Mouse (Mus musculus) forebrain, embryonic 13.5 days (tissue): ENCODE results near the gene 2610318N02Rik. TPM values are rescaled to one million over a fixed set of nuclear protein-coding genes. Genes with fewer than 3 reads are reported as not detected.

Source experiments
- ATAC-seq: fragments of 200-750 bp; cut with Nextera tagmentation; 2 replicates; pipeline ENCODE4 v1.8.0; 2017
- H3K27ac ChIP-seq: fragments of 300-500 bp; sonication (generic); 2 replicates; pipeline ENCODE4 v1.5.1; 2015; ENCODE audit warnings: inconsistent platforms, mild to moderate bottlenecking, moderate library complexity
- H3K27me3 ChIP-seq: fragments of 300-500 bp; sonication (generic); 2 replicates; pipeline ENCODE4 v1.6.1; 2015; ENCODE audit warnings: mild to moderate bottlenecking, inconsistent platforms
- H3K36me3 ChIP-seq: fragments of 300-500 bp; sonication (generic); 2 replicates; pipeline ENCODE4 v1.6.1; 2015; ENCODE audit warnings: mild to moderate bottlenecking, inconsistent platforms; ENCODE audit not compliant: poor library complexity, severe bottlenecking
- H3K4me1 ChIP-seq: fragments of 300-500 bp; sonication (generic); 2 replicates; pipeline ENCODE4 v1.6.1; 2015; ENCODE audit warnings: inconsistent platforms
- H3K4me2 ChIP-seq: fragments of 300-500 bp; sonication (generic); 2 replicates; pipeline ENCODE4 v1.6.1; 2015; ENCODE audit warnings: inconsistent platforms, mild to moderate bottlenecking, moderate library complexity
- H3K4me3 ChIP-seq: fragments of 300-500 bp; sonication (generic); 2 replicates; pipeline ENCODE4 v1.5.1; 2015; ENCODE audit warnings: mild to moderate bottlenecking, inconsistent platforms
- H3K9ac ChIP-seq: fragments of 300-500 bp; sonication (generic); 2 replicates; pipeline ENCODE4 v1.6.1; 2015; ENCODE audit warnings: mild to moderate bottlenecking, inconsistent platforms
- H3K9me3 ChIP-seq: fragments of 300-500 bp; sonication (generic); replicated peaks from 2 replicates; pipeline ENCODE4 v1.6.1; 2016; ENCODE audit warnings: inconsistent platforms
- WGBS: fragments of 180-500 bp; shearing (Covaris S2); methylation state at CpG from one replicate; pipeline ENCODE4 v1.1.7; 2015; 5-methylcytosine and 5-hydroxymethylcytosine counted together
- polyA plus RNA-seq: library from polyadenylated mRNA; unstranded; fragments of >200 nt; fragmentation: Nextera tagmentation; extraction: Ambion mirVana; gene quantifications from 2 replicates; pipeline ENCODE4 v1.2.1, GENCODE M21; 2015

The 2610318N02Rik gene
- polyA plus RNA-seq, 1 experiment from 2014 or later, result 64.8 TPM

DNA sequence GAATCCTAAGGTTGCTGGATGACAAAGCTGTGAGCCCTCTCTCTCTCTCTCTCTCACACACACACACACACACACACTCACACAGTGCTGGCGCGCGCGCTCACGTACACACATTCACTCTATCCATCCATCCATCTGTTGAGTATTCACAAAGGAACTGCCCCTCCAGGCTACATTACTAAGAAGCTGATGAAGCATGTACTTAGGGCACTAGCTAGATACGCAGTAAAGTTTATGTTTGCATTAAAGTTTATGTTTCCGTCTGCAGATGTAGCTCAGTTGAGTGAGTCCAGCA, 7.9 kb upstream of the 2610318N02Rik start:
- Histone ChIP-seq H3K9ac (peak overlapping the region; percentile 75), H3K4me1 (peaks cover 20% of the 10 kb centered on the region), H3K36me3 (no peaks in the 10 kb centered on the region), H3K27ac (no peak overlapping the region), H3K4me3 (peak overlapping the region; percentile 70), H3K4me2 (peak overlapping the region; percentile 96), H3K9me3 (no peaks in the 10 kb centered on the region), H3K27me3 (no peaks in the 10 kb centered on the region)
- ATAC-seq, result no peak
- 25% methylated on average over 7 of the region's 7 CpGs for WGBS

DNA sequence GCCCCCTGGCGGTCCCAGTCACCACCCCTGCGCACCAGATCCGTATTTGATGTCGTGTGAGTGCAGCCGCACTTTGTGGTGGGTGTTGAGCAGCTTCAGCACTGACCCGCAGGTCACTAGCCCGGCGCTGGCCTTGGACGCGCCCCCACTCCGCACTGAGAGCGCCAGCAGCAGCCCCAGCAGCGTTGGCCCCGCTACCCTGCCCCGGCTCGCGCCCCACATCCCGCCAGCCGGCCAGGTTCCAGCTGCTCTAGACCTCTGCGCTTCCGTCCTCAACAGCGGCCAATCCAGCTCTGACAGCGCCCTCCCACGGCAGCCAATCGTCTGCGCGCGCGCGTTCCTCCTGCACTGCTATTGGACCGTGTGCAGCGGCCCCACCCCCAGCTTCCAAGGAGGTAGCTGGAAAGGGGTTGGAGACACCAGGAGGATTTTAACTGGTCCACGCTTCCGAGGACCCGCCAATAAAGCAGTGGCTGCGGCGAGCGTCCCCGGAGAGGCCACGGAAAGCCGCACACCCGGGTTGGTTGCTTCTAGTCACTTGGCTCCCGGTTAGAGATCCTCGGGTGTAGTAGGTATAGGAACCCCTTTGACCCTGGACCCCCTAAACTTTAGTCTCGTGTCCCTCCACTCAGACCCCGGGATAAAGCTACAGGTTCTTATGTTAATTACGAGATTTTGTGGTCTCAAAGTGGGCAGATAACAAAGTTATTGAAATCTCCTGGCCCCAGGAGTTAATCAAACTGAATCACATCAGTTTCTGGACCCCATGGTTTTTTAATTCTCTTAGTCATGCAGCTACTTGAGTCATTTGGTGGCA, 7.3 kb upstream of the 2610318N02Rik start, which contains the start of gene Sdf2l1:
Gene Sdf2l1 (minus strand): TSS at position 295 of the 817 bp plus-strand sequence.
- H3K27ac ChIP-seq, result peak within 1 kb of the TSS; percentile 70
- peaks cover 20% of the 10 kb centered on the region for H3K4me1 ChIP-seq
- peak; percentile 99 for ATAC-seq
- peak within 1 kb of the TSS; percentile 75 for H3K9ac ChIP-seq
- no peaks in the 10 kb centered on the region for H3K9me3 ChIP-seq
- no peaks in the 10 kb centered on the region for H3K36me3 ChIP-seq
- H3K27me3 ChIP-seq, result no peaks in the 10 kb centered on the region
- peak within 1 kb of the TSS; percentile 96 for H3K4me2 ChIP-seq
- under 1% methylated on average over 47 of the region's 47 CpGs for WGBS
- H3K4me3 ChIP-seq, result peak within 1 kb of the TSS; percentile 70

GRCm38 (mm10) chr16:17131191-17132088, 6.5 kb upstream of the 2610318N02Rik start:
- ATAC-seq, result no peak

GRCm38 (mm10) chr16:17127292-17127691, 2.3 kb upstream of the 2610318N02Rik start:
- no peaks in the 10 kb centered on the region for H3K27me3 ChIP-seq
- no peak for ATAC-seq
- H3K4me3 ChIP-seq, result no peak overlapping the region
- H3K9me3 ChIP-seq, result no peaks in the 10 kb centered on the region
- H3K4me1 ChIP-seq, result peaks cover 44% of the 10 kb centered on the region
- H3K4me2 ChIP-seq, result no peak overlapping the region
- WGBS, result 100% methylated on average over 1 of the region's 1 CpGs
- peaks cover 4% of the 10 kb centered on the region; the same call in 1 of the 2 replicates for H3K36me3 ChIP-seq
- no peak overlapping the region for H3K9ac ChIP-seq
- no peak overlapping the region for H3K27ac ChIP-seq

More at GRCm38 (mm10) chr16:17131191-17132088, 6.5 kb upstream of the 2610318N02Rik start:
- H3K36me3 ChIP-seq, result no peaks in the 10 kb centered on the region
- H3K27ac ChIP-seq, result peak overlapping the region; percentile 70
- H3K4me3 ChIP-seq, result peak overlapping the region; percentile 70
- H3K4me2 ChIP-seq, result peak overlapping the region; percentile 96
- peaks cover 20% of the 10 kb centered on the region for H3K4me1 ChIP-seq
- 4% methylated on average over 43 of the region's 43 CpGs for WGBS
- H3K9me3 ChIP-seq, result no peaks in the 10 kb centered on the region
- H3K27me3 ChIP-seq, result no peaks in the 10 kb centered on the region
- peak overlapping the region; percentile 75 for H3K9ac ChIP-seq

GRCm38 (mm10) chr16:17124119-17124870, 672 bp downstream of the 2610318N02Rik start:
- Histone ChIP-seq H3K9ac (peak overlapping the region; percentile 77), H3K27ac (peak overlapping the region; percentile 74), H3K9me3 (no peaks in the 10 kb centered on the region), H3K27me3 (no peaks in the 10 kb centered on the region), H3K4me3 (peak overlapping the region; percentile 58), H3K4me2 (peak overlapping the region; percentile 86), H3K36me3 (peaks cover 20% of the 10 kb centered on the region), H3K4me1 (peaks cover 42% of the 10 kb centered on the region)
- WGBS, result 1% methylated on average over 22 of the region's 22 CpGs
- ATAC-seq, result peak; percentile 19

GRCm38 (mm10) chr16:17121569-17121968, 3.4 kb downstream of the 2610318N02Rik start:
- Histone ChIP-seq H3K4me1 (peaks cover 42% of the 10 kb centered on the region), H3K9ac (no peak overlapping the region; the same call in 1 of the 2 replicates), H3K9me3 (no peaks in the 10 kb centered on the region), H3K4me3 (peak overlapping the region; percentile 17; the same call in 1 of the 2 replicates), H3K27ac (no peak overlapping the region), H3K27me3 (no peaks in the 10 kb centered on the region), H3K4me2 (peak overlapping the region; percentile 51), H3K36me3 (peaks cover 42% of the 10 kb centered on the region)
- peak; percentile 59 for ATAC-seq
- 29% methylated on average over 14 of the region's 14 CpGs for WGBS

DNA sequence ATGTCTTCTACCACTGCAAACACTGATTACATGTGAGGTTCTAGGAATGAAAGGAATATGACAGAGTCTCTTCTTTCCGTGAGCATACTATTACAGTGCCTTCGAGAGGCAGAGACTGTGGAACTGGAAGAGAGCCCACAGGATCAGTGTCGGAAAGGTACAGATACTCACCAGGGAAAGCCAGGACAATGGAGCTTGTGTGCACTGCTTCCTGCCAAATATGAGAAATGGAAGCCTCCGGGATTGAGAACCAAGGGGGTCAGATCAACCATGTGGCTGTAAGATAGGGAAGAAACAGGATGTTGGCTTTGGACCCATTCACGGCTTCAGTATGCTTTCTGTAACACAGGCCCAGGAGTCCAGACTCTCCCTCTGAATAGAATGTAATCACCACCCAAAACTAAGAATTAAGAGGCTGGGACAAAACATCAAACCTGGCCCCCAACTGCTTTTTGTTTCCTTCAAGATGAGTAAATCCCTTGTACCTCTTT, 7.6 kb downstream of the 2610318N02Rik start:
- 89% methylated on average over 5 of the region's 5 CpGs for WGBS
- Histone ChIP-seq H3K27me3 (no peaks in the 10 kb centered on the region), H3K9ac (no peak overlapping the region), H3K4me3 (no peak overlapping the region), H3K36me3 (peaks cover 68% of the 10 kb centered on the region), H3K4me1 (peaks cover 13% of the 10 kb centered on the region), H3K9me3 (no peaks in the 10 kb centered on the region), H3K4me2 (no peak overlapping the region), H3K27ac (no peak overlapping the region)
- ATAC-seq, result no peak

DNA sequence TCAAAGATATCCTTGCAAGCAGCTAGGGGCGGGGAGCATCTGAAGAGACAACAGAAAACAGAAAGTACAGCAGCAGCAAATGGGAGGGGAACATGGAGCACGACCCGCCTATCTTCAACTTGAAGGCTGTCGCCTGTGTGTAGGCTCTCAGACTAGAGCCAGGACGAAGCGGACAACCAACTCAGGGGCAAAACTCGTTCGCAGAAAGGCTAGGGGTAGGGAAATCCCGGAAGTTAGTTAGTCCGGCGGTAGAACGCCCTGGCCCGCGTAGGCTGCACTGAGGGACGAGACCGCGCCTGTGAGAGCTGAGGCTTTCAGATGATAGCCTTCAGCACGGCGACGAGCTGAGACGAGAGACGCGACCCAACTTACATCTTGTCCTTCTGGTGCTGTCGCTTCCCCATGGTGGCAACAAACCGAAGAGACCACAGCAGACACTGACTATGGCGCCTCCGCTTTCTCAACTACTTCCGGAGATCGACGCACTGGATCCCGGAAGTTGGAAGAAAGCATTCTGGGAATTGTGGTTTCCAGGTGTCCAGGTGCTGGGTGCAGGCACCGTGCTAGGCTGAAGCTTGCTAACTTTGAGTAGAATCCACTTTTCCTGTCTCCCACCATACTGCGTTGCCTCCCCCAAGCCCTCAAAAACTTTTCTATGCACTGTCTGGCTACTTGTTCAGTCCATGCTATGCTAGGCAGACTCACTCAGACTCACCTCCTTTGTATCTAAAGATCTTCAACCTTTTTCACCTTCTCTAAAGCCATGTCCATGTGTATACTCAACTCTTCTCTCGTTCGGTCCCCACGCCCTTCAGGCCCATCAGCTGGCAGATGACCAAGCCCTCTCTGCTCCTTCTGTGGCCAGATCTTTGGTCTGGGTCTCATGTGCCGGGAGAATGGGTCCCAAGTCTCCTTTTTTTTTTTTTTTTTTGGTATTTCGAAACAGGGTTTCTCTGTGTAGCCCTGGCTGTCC, 13.9 kb downstream of the 2610318N02Rik start, which contains the start of gene Ppil2:
Gene Ppil2 (minus strand): TSS at position 487 of the 973 bp plus-strand sequence.
- Histone ChIP-seq H3K27ac (peak within 1 kb of the TSS; percentile 36; the same call in 1 of the 2 replicates), H3K36me3 (peaks cover 50% of the 10 kb centered on the region), H3K4me1 (peaks cover 13% of the 10 kb centered on the region), H3K4me3 (peak within 1 kb of the TSS; percentile 85), H3K27me3 (no peaks in the 10 kb centered on the region), H3K9me3 (no peaks in the 10 kb centered on the region), H3K9ac (peak within 1 kb of the TSS; percentile 80), H3K4me2 (peak within 1 kb of the TSS; percentile 66)
- 9% methylated on average over 38 of the region's 38 CpGs for WGBS
- peak; percentile 88 for ATAC-seq

- no peaks in the 10 kb centered on the region for H3K27me3 ChIP-seq
- WGBS, result 87% methylated on average over 4 of the region's 4 CpGs
- H3K4me3 ChIP-seq, result no peak overlapping the region
- peaks cover 17% of the 10 kb centered on the region for H3K4me1 ChIP-seq
- H3K9me3 ChIP-seq, result no peaks in the 10 kb centered on the region
- no peak overlapping the region for H3K4me2 ChIP-seq
- no peak overlapping the region for H3K9ac ChIP-seq
- ATAC-seq, result no peak
- peaks cover 88% of the 10 kb centered on the region for H3K36me3 ChIP-seq
- no peak overlapping the region for H3K27ac ChIP-seq
Observed at GRCm38 (mm10) chr16:17104600-17104999, 20.4 kb downstream of the 2610318N02Rik start.

DNA sequence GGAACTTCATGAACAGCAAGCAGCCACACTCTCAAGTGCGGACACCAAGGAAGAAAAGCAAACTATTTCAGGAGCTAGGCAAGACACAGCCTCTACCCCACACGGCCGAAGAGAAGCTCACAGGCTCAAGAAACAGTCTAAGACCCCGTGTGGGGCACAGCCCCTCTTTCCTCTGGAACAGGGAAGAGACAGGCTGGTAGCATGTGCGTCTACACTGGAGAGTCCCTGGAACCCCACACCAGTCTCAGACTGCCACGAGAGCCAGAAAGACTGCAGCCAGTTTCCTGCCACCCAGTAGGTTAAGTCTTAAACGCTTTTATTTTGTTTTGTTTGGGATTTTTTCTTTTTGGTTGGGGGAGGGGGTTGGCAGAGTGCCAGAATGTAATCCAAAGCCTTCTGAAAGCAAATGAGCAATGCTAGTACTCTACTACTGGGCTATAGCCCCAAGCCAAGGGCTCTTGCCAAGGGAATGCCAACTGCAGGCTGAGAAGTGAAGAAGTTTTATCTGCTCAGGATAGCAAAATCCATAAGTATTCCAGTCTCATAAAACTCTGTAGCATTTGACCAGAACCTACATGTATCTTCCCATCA, 22.2 kb downstream of the 2610318N02Rik start:
- Histone ChIP-seq H3K4me1 (peaks cover 14% of the 10 kb centered on the region), H3K4me2 (no peak overlapping the region), H3K4me3 (no peak overlapping the region), H3K9ac (no peak overlapping the region), H3K36me3 (peaks cover 94% of the 10 kb centered on the region), H3K27ac (peak overlapping the region; percentile 20; the same call in 1 of the 2 replicates), H3K9me3 (no peaks in the 10 kb centered on the region), H3K27me3 (no peaks in the 10 kb centered on the region)
- ATAC-seq, result peak; percentile 70; the same call in 1 of the 2 replicates
- 46% methylated on average over 7 of the region's 7 CpGs for WGBS
